ENCODE assay signal across 21 mouse cellular contexts in genomic region chr15:99643832-99644231, GRCm38 (mm10). TPM values are rescaled to one million over a fixed set of nuclear protein-coding genes. Genes with fewer than 3 reads are reported as not detected.
DNase-seq lines count a peak whose midpoint lies in the region; ATAC-seq and TF ChIP-seq lines count a peak whose summit lies in the region.
"Had no signal": no experiment of that assay in that cellular context is flagged by ENCODE, and none has a peak within 500 bp of the region (broad histone marks: within the 10 kb centered on the region; RNA-seq: fewer than 3 reads in every experiment).

No protein-coding gene starts in this region.

- no peak overlapping the region for H3K4me2 ChIP-seq in heart, embryonic 16.5 days (ENCODE audit: low read depth, low read length)
- H3K4me2 ChIP-seq: embryonic facial prominence, embryonic 15.5 days; limb, embryonic 13.5 days had no signal

- no peaks in the 10 kb centered on the region for H3K9me3 ChIP-seq in heart, embryonic 16.5 days (replicated peaks; ENCODE audit: control insufficient read depth, low read length)
- H3K9me3 ChIP-seq in ES-E14 (ENCODE audit: control insufficient read depth, insufficient read depth, low read depth, low read length), result no peaks in the 10 kb centered on the region
- H3K9me3 ChIP-seq: embryonic facial prominence, embryonic 15.5 days; limb, embryonic 13.5 days had no signal

- no peak overlapping the region for H3K4me3 ChIP-seq in heart, embryonic 16.5 days (ENCODE audit: low read length)
- no peak overlapping the region for H3K4me3 ChIP-seq in ES-E14 (ENCODE audit: insufficient read depth in 1 of 2, low read depth in 1 of 2, low read length in 2 of 2, poor library complexity in 1 of 2, severe bottlenecking in 1 of 2)
- H3K4me3 ChIP-seq: embryonic facial prominence, embryonic 15.5 days; heart, adult 2 months; limb, embryonic 13.5 days had no signal

- in situ Hi-C loops in ES-E14 (cut with MboI; ENCODE audit: low sequenced_read_pairs in 2 of 2, unreplicated experiment in 2 of 2), result no loop called here

- 82% methylated on average over 10 of the region's 10 CpGs for WGBS in heart, embryonic 16.5 days

- no peaks in the 10 kb centered on the region for H3K27me3 ChIP-seq in heart, embryonic 16.5 days (ENCODE audit: control insufficient read depth, insufficient read depth, low read length)
- H3K27me3 ChIP-seq: embryonic facial prominence, embryonic 15.5 days; limb, embryonic 13.5 days had no signal

- peaks cover 7% of the 10 kb centered on the region for H3K36me3 ChIP-seq in heart, embryonic 16.5 days (ENCODE audit: control insufficient read depth, insufficient read depth)
- peaks cover 19% of the 10 kb centered on the region for H3K36me3 ChIP-seq in ES-E14 (ENCODE audit: control insufficient read depth, insufficient read depth, low read length, poor library complexity, severe bottlenecking)

- H3K4me1 ChIP-seq in heart, embryonic 16.5 days (ENCODE audit: control insufficient read depth, insufficient read depth, low read length), result peaks cover 40% of the 10 kb centered on the region
- peaks cover 0 to 10% of the 10 kb centered on the region in 2 experiments; a peak in 2 of 4 replicates for H3K4me1 ChIP-seq in ES-E14 (ENCODE audit: control insufficient read depth in 2 of 2, insufficient read depth in 2 of 2, low read length in 2 of 2, poor library complexity in 1 of 2)

- H3K9ac ChIP-seq in heart, embryonic 16.5 days (ENCODE audit: low read length), result 0 out of 2 replicates have a peak overlapping the region, but pooled peaks have one; percentile 15
- no peak overlapping the region for H3K9ac ChIP-seq in ES-E14 (ENCODE audit: insufficient read depth, low read depth, low read length, poor library complexity, severe bottlenecking)
- H3K9ac ChIP-seq: embryonic facial prominence, embryonic 15.5 days; limb, embryonic 13.5 days had no signal

- peak overlapping the region; percentile 23; the same call in 1 of the 2 replicates for H3K27ac ChIP-seq in heart, embryonic 16.5 days (ENCODE audit: low read length)
- no peak overlapping the region for H3K27ac ChIP-seq in ES-E14 (ENCODE audit: insufficient read depth, low read depth, low read length, poor library complexity, severe bottlenecking)
- H3K27ac ChIP-seq: embryonic facial prominence, embryonic 15.5 days; heart, adult 2 months; limb, embryonic 13.5 days had no signal

- ATAC-seq in heart, embryonic 16.5 days (replicated peaks; ENCODE audit: extremely low read depth, insufficient read depth, low FRiP score), result no peak
- 0 out of 2 replicates have a peak, but pooled peaks have one; percentile 33 for ATAC-seq in monocyte, adult 5-6 weeks (replicated peaks; ENCODE audit: insufficient number of reproducible peaks, low FRiP score, low TSS enrichment, poor library complexity, severe bottlenecking)
- ATAC-seq: forebrain, embryonic 16.5 days had no signal

- DNase-seq in heart, postnatal 4 days, result no peak
- DNase-seq in 416B (ENCODE audit: low read depth) (peak; percentile 49), ES-E14 (ENCODE audit: low read depth, low spot score) (no peak)
- no peak for DNase-seq in urinary bladder, adult 2 months (ENCODE audit: low spot score)
- no peak for DNase-seq in c-Kit-positive CD71-positive TER-119-positive erythroid progenitor cells, embryonic 14.5 days (ENCODE audit: low spot score)
- DNase-seq: adrenal gland, postnatal 36 days; heart, adult 2 months; kidney, adult 9 months; lung, postnatal 36 days; thymus, postnatal 4 days had no signal

TF ChIP-seq in ES-E14, 5 proteins besides CTCF, POLR2A, EP300 and RAD21:
- TF ChIP-seq MAFK (IDR thresholded peaks at IDR 0.05; ENCODE audit: insufficient read depth, low read depth, low read length) (0 out of 2 replicates have a peak, but pooled peaks have one; percentile 42), HCFC1 (IDR thresholded peaks at IDR 0.05; ENCODE audit: borderline replicate concordance, insufficient read depth, low read length) (no peak), ZNF384 (IDR thresholded peaks at IDR 0.05; ENCODE audit: low read depth, low read length) (no peak), ZC3H11A (IDR thresholded peaks at IDR 0.05; ENCODE audit: borderline replicate concordance, low read depth, low read length) (no peak), CHD2 (IDR thresholded peaks at IDR 0.05; ENCODE audit: low read depth, low read length) (no peak)

RNA-seq across cellular contexts. Expression of gene Racgap1, which starts 7.6 kb away (rescaled TPM):
- 129 and 134 TPM in 2 replicates for polyA plus RNA-seq in heart, embryonic 16.5 days (2015; fragmentation: Nextera tagmentation; extraction: Ambion mirVana)
- total RNA-seq in heart, postnatal 4 days (2021), result 10 to 100 TPM; 88.5 to 98.7 TPM
- 109 and 127 TPM in 2 replicates for total RNA-seq in ES-E14 (2012; rRNA removed)
- total RNA-seq in monocyte, adult 5-6 weeks (2017), result 16.4 to 36.9 TPM (median 17.8 TPM) in 3 replicates
- polyA plus RNA-seq in urinary bladder, adult 2 months (2012; rRNA removed), result 5.4 and 6.1 TPM in 2 replicates

RNA-seq across cellular contexts. Expression of gene Asic1, which starts 26.3 kb away (rescaled TPM):
- polyA plus RNA-seq in heart, embryonic 16.5 days (2015; fragmentation: Nextera tagmentation; extraction: Ambion mirVana), result 1.6 TPM in 2 replicates
- total RNA-seq in heart, postnatal 4 days (2021), result 1 to 10 TPM in 1 of 2 experiments, under 1 TPM in 1; 0.77 to 1.0 TPM
- total RNA-seq in ES-E14 (2012; rRNA removed), result 6.6 and 15.0 TPM in 2 replicates
- total RNA-seq in monocyte, adult 5-6 weeks (2017), result not detected in 3 replicates
- 0.19 and 0.22 TPM in 2 replicates for polyA plus RNA-seq in urinary bladder, adult 2 months (2012; rRNA removed)
- total RNA-seq: gastrocnemius, adult 8-10 months; hematopoietic stem cell, adult 5-6 weeks had no signal

RNA-seq across cellular contexts. Expression of gene Aqp6, which starts 42.6 kb away (rescaled TPM):
- not detected in 2 replicates for polyA plus RNA-seq in heart, embryonic 16.5 days (2015; fragmentation: Nextera tagmentation; extraction: Ambion mirVana)
- not detected for total RNA-seq in heart, postnatal 4 days (2021)
- total RNA-seq in ES-E14 (2012; rRNA removed), result 0.36 and 0.69 TPM in 2 replicates
- not detected in 3 replicates for total RNA-seq in monocyte, adult 5-6 weeks (2017)
- polyA plus RNA-seq in urinary bladder, adult 2 months (2012; rRNA removed), result 0.03 and 0.07 TPM in 2 replicates
- total RNA-seq: adrenal gland, postnatal 36 days; gastrocnemius, adult 8-10 months; hematopoietic stem cell, adult 5-6 weeks had no signal
- polyA plus RNA-seq: embryonic facial prominence, embryonic 15.5 days; forebrain, embryonic 16.5 days; large intestine, adult 2 months; limb, embryonic 13.5 days; liver, embryonic 16.5 days; small intestine, adult 2 months; stomach, embryonic 16.5 days had no signal

RNA-seq across cellular contexts. Expression of gene Aqp5, which starts 53.2 kb away (rescaled TPM):
- polyA plus RNA-seq in heart, embryonic 16.5 days (2015; fragmentation: Nextera tagmentation; extraction: Ambion mirVana), result 1.0 and 1.3 TPM in 2 replicates
- under 1 TPM in 1 of 2 experiments, not detected in 1; 0.57 TPM for total RNA-seq in heart, postnatal 4 days (2021)
- 1.6 and 2.9 TPM in 2 replicates for total RNA-seq in ES-E14 (2012; rRNA removed)
- not detected in 3 replicates for total RNA-seq in monocyte, adult 5-6 weeks (2017)
- 0.86 and 1.3 TPM in 2 replicates for polyA plus RNA-seq in urinary bladder, adult 2 months (2012; rRNA removed)
- total RNA-seq: gastrocnemius, adult 8-10 months; hematopoietic stem cell, adult 5-6 weeks had no signal
- polyA plus RNA-seq: stomach, embryonic 16.5 days had no signal

RNA-seq across cellular contexts. Expression of gene Smarcd1, which starts 58.1 kb away (rescaled TPM):
- polyA plus RNA-seq in heart, embryonic 16.5 days (2015; fragmentation: Nextera tagmentation; extraction: Ambion mirVana), result 21.7 and 21.9 TPM in 2 replicates
- 10 to 100 TPM; 46.5 to 47.7 TPM for total RNA-seq in heart, postnatal 4 days (2021)
- 62.1 and 76.3 TPM in 2 replicates for total RNA-seq in ES-E14 (2012; rRNA removed)
- total RNA-seq in monocyte, adult 5-6 weeks (2017), result 24.4 to 29.5 TPM (median 24.5 TPM) in 3 replicates
- polyA plus RNA-seq in urinary bladder, adult 2 months (2012; rRNA removed), result 20.4 and 20.5 TPM in 2 replicates
